Mouse (Mus musculus): ENCODE measurements at regions not wholly inside any gene's neighbourhood (a gene's known extent, or its start where the extent isn't known, plus 50 kb on each side); places are given as distances from the start of the nearest gene placed in this dataset.

DNA sequence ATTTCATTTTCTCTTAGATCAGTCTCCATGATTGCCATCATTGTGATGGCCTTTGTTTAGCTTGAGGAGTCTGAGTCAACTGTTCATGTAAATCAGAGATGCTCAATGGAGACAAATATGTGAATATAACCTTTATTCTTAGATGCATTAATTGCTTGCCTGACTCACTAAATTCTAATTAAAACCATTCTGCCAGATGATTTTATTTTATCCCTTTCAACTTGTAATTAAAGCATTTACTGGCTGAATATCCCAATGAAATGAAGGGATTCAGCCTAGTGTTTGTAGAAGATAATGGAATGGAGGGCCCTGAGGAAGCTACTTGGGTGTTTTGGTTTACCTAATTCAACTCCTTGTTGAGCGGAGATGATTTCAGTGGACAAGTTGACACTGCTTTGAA, 777.1 kb upstream of the Auts2 start:
- no peak for DNase-seq (ENCODE audit: extremely low read depth, low read depth, low spot score)

DNA sequence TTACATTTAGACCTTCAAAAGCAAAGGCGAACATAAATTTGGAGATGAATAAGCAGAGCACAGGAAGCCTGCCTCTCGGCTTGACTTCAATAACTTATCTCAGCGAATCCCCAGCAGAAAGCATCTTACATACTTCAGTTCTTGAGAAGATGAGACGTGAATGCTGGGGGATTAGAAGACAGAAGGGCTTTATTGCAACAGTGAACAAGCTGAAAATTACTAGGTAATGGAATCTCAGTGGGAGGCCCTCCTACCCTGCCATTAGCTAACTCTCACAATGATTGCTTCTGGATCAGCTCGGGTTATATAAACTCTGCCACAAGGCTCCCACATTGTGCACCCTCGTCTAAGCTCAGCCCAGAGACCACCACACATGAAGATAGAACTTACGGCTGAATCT, 770.9 kb upstream of the Auts2 start:
- DNase-seq (ENCODE audit: extremely low read depth, low read depth, low spot score) = no peak

DNA sequence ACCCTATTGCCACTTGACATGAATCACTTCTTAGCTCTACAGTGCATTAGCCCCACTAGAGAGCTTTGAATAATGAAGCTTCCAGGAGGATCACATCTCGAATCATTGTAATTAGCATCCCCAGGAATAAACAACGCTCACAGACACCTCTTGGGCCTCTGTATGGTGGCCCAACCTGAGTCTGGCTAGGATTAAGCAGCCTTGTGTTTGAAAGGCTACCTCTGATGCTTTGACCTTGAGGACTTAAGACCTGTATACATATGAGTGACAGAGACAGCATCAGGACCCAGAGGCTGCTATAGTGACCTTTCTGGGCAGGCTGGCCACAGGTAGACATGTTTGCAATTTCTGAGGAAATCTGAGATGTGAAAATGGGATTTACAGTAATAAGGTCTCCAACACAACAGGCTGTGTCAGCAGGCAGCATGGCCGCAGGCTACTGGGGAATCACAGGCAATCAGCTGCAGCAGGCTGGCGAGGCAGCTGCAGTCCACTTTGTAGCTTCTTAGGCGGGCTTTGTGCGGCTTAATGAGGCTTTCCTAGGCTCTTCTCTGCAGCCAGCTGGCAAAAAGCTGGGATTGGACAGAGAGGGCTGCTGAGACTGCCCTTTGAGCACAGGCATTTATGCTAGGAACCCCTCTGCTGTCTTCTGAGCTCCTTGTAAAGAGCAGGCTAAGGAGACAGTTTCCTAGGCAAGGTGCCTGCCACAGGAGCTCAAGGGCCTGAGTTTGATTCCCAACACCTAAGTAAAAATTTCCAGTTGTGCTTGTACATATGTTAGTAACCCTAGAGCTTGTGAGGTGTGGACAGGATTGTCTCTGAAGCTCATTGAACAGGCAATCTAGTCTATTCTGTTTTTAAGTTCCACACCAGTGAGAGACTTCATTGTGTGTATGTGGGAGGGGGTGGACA, 768.1 kb upstream of the Auts2 start:
- DNase-seq (ENCODE audit: extremely low read depth, low read depth, low spot score) = no peak

DNA sequence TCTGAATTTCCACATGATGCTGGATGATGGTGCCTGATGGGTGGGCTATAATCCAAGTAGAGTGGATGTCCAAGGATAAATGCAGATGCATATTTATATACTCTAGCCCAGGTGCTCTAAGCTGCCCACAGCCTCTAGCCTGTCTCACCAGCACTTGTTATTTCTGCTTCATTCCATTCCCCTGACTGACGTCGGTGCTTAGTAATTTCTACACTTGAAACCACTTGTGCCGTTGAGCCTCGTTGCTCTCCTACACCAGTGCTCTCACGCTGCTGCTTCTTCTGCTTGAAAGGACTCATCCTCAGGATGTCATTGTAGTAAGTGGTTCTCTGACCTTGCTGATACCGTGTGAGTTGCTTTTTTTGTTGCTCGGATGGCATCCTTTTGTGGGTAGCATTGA, 724.7 kb upstream of the Auts2 start:
- DNase-seq (ENCODE audit: extremely low read depth, low read depth, low spot score) = no peak

DNA sequence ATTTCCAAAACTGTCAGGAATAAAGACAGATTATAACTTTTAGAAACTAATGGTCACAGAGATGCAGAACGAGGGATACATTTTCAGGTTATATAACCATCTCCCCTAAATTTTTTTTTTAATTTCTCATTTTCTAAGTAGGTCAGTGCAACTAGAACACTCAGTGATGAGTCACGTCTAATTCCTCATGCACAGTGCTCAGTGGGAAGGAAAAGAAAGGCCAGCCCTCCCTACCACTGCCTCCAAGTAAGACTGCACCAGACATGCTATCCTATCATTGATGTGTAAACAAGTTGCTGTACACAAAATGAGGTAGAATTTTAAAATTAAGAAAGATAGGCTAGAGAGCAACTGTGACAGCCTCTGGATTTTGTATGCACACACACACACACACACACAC, 724.2 kb upstream of the Auts2 start:
- no peak for DNase-seq (ENCODE audit: extremely low read depth, low read depth, low spot score)

DNA sequence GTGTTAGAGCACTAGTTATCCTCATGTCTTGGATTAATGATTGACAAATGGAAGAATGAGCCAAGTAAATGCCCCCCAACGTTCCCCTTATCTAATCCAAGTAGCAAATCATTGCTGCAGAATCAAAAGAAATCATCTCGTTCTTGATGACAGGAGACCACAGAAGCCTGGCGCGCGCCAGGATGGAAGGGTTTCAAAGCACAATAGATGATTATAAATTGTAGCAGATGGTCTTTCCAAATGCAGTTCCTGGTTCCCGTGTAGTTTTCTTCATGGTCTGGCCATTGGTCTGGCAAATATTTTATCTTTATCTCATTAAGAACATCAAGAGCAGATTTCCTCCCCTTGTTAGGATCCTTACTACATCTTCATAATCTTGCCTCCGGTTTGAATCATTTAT, 721.8 kb upstream of the Auts2 start:
- no peak for DNase-seq (ENCODE audit: extremely low read depth, low read depth, low spot score)

DNA sequence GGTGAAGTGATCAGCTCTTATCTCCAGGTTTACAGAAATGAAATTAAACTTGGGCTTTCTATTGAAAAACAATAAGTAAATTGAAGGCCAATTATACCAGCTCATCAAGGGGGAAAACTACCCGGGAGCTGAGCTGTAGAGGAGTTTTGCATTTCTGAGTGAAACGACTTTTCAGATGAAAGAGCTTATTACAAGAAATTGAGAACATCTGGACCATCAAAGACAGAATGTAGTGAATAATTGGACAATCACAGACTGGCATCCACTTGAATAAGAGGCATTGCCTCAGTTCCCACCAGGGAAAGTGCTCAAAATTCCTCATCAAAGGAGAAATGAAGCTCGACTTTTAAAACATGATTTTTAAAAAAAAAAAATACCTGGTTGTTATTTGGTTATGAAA, 675.7 kb upstream of the Auts2 start:
- DNase-seq (ENCODE audit: extremely low read depth, low read depth, low spot score) = no peak

DNA sequence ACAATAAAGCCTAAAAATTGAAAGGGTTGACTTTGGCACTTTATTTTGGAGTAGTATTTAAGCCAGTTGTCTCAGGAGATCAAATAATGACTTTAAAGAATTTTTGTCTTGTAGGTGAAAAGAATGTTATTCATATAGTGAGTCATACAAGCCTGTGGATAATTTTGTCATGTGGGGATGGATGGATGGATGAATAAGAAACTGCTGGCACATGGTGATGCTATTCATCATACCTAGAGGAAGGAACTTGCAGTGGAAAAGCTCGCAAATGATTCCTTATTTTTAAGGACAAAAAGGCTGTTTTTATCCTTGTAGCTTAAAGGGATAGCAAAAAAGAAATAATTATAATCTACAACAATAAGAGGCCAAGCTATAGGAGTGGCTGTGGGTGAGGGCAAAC, 655.4 kb upstream of the Auts2 start:
- no peak for DNase-seq (ENCODE audit: extremely low read depth, low read depth, low spot score)

DNA sequence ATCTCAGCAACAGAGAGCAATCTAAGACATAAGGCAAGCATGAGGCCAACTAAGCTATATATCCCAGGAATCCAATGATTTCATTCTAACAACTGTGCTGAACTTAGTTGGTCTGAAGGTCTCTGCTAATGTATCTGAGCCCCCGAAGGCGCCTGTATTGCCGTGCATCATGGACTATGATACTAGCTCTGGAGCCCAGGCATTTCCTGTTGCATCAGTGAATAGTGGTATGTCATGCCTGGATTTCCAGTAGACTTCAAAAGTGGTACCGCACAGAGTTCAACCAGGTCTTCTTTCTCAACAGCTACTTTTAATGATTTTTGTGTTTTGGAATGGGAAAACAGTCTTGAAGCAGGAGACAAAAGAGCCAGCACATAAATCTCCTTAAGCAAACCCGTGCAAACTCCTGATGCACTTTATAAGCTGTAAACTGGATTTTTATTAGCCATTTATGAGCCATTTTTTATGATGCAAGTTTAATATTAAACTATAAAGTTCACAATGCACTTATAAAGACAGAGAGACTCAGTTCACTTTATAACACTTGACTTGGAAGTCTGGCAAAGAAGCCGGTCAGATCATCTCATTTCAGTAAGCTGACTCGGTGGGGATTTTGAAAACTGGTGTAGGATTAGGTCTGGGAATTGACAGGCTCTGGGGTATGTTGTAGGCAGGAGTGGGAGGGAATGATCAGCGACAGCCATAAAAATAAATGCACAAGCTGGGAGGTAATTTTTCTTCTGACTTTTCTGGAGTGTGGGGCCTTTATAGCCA, 646.8 kb upstream of the Auts2 start:
- no peak for DNase-seq (ENCODE audit: extremely low read depth, low read depth, low spot score)

DNA sequence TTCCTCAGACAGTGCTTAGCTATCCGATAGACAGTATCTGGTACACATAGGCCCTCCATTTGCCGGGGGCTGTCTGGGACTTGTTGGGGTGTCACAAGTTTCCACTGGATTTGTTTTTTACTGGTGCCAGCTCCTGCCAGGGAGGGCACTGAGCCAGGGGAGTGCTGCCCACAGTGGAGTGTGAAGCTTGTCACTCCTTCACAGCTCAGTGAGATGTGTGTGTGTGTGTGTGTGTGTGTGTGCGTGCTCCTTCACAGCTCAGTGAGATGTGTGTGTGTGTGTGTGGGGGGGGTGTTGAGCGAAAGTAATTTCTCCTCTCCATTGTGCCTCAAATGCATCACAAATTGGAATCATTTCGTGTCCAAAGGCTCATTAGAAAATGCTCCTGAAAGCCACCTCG, 632.5 kb upstream of the Auts2 start:
- DNase-seq (ENCODE audit: extremely low read depth, low read depth, low spot score) = no peak

DNA sequence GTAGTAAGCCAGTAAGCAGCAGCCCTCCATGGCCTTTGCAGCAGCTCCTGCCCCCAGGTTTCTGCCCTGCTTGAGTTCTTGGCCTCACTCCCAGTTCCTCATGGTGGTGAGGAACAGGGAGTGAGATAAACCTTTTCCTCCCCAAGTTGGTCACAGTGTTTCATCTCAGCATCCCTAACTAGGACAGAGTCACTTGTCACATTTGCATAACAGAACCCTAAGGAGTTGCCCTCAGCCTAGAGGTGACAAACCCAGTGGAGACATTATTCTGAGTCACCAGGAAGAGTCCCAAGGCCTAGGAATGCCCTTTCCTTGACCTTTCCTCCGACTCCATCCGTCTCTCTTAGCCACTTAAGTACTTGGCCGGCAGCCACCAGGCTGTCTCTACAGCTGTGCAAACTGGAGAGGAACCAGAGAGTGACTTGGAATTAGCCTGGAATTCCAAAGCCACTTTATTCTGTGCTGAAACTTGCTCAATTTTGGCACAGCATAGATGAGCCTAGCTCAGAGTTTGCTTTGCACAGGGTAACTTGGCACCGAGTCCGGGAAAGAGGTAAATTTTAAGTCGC, 630.1 kb upstream of the Auts2 start:
- DNase-seq (ENCODE audit: extremely low read depth, low read depth, low spot score) = peak; percentile 98

DNA sequence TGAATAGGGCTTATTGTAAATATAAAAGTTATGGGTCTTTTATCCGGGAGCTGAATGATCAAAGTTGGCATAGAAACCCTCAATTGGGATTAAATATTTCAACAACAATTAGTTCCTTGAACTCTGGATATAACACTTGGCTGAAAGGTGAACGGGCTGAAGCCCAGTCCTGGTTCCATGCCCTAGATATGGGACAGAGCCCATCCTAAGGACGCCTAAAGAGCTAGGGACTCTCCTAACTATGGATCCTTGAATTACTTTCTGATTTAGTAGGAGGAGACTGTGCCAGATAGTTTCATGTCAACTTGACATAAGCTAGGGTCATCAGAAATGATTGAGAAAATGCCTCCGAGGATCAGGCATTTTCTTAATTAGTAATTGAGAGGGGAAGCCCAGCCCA, 629.5 kb upstream of the Auts2 start:
- DNase-seq (ENCODE audit: extremely low read depth, low read depth, low spot score) = peak; percentile 87

DNA sequence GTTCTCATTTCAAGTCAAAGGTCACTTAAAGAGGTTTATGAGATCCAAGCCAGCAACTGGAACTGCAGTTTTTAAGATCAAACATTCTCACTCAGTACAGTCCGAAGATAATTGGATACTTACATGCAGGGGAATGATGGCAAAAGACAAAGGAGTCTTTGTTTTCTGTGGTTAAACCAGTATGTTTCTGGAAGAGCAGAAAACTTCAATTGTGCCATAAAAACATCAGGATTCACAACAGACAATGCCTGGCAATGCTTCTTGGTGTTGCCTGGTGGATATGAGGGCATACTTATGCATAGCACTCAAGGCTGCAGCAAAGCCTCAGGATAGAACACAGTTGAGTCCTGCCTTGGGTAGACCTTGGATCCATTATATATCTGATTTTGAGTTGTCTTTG, 628.1 kb upstream of the Auts2 start:
- peak; percentile 54 for DNase-seq (ENCODE audit: extremely low read depth, low read depth, low spot score)

DNA sequence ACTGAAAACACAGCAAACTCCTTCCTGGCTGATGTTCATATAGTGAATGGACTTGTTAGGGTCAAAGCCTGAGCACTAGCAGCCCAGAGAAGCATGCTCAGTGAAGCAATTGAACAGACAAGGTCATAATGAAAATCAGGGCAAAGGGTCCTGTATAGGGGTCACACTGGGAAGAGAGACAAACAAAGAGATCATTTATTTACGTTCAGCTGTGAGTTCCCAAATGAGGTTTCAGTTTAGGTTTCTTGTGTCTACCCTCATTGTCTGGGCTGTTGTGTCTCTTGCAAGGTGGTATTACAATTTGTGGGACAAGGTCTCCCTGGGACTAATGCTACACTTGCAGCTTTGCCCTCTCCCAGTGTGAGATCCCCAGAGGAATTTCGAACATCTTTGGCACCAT, 624.4 kb upstream of the Auts2 start:
- no peak for DNase-seq (ENCODE audit: extremely low read depth, low read depth, low spot score)

DNA sequence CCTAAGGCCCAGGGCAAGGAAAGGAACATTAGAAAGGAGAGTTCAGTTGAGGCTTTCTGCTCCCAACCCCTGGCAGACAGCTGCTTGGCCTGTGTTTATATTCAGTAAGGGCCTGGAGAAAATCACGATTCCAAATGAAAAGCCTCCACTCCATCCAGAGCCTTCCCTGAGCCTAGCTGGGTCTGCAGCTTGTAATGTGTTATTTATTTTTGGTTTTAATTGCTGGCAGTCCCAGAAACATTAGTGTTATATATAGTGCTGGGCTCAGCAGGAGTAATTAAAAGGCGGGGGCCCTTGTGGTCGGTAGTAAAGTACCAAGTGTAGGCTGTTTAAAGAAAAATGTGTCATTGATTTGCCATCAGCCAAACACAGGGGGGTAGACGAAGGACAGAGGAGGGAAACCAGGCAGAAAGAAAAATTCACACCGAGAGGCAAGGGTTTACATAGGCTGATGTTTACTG, 623.9 kb upstream of the Auts2 start:
- DNase-seq (ENCODE audit: extremely low read depth, low read depth, low spot score) = no peak

DNA sequence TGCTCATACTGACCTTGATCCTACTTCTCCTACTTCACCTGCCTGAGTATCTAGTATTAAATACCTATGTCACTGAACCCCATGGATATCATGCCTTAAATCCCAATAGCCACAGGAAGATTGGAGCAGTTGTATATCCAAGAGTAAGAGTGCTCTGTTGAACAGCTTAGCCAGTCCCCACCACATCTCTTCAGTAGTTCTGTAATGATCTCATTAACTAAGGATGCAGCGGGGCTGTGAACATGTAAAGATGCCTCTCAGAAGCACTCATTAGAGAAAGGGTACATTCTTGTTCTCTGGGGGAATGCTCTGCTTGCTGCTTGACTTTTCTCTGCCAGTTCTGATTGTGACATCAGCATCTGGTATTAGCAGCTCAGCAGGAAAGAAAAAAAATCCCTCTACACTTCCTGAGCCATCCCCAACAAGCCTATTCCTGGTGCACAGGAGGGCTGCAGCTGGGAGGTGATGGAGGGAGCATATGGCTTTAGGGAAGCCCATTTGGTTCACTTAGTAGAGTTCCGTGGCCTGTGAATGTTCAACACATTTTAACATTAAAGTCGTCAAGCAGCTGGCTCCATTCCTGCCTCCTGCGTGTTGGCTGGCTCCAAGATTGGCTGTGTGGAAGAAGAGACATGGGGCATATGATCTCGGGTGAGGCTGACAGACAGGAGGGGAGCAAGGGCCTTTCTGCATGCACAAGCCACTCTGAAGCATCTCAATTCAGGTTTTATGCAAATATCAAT, 613.1 kb upstream of the Auts2 start:
- DNase-seq (ENCODE audit: extremely low read depth, low read depth, low spot score) = no peak

DNA sequence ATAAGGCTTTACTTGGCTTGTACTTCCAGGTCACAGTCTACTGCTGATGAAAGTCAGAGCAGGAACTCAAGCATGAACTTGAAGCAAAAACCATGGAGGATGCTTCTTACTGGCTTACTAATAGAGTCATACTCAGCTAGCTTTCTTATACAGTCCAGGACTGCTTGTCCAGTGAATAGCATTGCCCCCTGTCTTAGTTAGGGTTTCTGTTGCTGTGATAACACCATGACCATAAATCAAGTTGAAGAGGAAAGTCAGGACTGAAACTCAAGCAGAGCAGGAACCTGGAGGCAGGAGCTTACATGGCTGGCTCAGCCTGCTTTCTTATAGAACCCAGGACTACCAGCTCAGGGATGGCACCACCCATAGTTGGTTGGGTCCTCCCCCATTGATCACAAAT, 602.9 kb upstream of the Auts2 start:
- DNase-seq (ENCODE audit: extremely low read depth, low read depth, low spot score) = no peak

DNA sequence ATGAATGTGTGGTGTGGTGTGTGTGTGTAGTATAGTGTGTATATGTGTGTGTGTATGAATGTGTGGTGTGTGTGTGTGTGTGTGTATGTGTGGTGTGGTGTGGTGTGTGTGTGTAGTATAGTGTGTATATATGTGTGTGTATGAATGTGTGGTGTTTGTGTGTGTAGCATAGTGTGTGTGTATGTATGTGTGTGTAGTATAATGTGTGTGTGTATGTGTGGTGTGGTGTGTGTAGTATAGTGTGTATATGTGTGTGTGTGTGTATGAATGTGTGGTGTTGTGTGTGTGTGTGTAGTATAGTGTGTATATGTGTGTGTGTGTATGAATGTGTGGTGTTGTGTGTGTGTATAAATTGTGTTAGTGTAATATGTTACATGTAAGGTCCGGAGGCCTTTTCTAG, 600.5 kb upstream of the Auts2 start:
- DNase-seq (ENCODE audit: extremely low read depth, low read depth, low spot score) = no peak

DNA sequence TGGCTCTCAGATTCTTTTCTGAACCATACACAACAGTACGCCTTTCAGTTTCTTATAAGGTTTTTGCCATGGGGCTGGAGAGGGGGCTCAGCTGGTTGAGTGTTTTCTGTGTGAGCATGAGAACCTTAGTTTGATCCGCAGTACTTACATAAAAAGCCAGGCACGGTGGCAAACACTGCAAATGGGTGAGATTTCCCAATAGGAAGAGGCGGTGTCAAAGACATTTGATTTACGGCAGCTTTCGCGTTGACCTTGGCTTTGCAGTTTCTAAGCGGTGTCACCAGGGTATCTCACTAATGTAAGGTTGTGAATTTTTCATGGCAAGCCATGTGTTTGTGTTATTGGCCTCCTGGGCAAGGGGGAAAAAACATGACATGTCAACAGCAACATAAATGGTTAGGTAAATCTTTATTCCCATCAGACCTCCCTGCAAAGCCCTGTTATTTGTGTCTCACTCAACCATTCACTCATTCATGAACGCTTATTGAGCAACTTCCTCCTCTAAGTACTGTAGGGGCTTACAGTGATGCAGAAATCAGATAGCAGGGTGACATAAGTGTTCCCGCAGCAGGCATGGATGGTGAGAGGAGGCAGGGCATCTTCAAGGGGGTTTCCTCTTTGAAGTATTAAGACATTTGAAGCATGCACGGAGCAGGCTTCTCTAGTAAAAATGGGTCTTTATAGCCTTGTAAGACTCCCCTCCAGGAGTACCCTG, 599.4 kb upstream of the Auts2 start:
- DNase-seq (ENCODE audit: extremely low read depth, low read depth, low spot score) = no peak

DNA sequence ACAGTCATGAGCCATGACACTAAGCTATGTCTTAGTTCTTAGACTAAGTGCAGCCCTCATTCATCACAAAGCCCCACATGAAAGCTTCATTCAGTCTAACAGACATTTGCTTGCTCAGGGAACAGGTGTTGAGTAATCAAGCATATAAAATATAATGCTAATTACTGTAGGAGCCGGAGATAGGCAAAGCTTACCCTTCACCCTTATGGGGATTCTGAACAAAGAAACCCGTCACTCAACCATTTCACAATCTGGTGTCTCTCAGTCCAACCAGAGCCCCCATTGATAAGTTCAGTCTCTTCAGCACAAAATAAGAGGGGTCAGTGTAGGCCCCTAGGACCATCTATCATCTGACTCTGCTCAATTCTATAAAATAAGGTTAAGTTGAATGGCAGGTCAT, 587.9 kb upstream of the Auts2 start:
- peak; percentile 19 for DNase-seq (ENCODE audit: extremely low read depth, low read depth, low spot score)

DNA sequence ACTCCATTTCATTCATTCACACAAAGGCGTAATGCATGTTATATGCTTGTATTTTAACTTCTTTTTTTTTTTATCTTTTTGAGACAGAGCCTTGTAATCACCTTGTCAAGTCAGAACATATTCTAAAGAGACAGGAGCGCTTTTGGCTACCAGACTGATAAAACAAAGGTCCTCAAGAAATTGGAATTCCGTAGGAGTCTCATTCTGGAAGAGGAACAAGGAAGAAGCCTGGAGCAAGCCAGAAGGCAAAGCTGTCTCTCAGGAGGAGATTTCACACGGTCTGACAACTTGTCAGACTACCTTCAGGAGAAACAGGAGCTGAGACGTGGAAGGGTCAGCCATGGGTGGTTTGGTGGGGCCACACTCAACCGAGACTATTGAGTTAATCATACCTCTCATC, 587.2 kb upstream of the Auts2 start:
- DNase-seq (ENCODE audit: extremely low read depth, low read depth, low spot score) = peak; percentile 86
